Mouse (Mus musculus): ENCODE data around the gene Adcy9.

DNA sequence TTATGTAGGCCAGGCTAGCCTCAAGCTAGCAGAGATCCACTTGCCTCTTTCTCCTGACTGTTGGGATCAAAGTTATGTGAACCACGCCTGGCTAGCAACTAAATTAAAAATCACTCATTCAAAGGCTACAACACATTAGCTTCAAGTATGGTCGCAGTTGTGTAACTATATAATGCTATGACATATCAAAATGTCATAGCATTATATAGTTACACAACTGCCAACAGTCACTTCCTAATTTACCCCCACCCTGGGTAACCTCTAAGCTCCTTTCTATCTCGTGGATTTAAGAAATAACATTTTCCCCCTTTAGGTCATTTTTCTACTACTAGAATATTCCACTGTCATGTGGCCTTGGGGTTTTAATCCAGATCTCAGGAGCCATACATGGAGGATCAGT, 37.6 kb upstream of the Adcy9 start:
- TF ChIP-seq CTCF (conservative IDR thresholded peaks at IDR 0.05; ENCODE audit: low read length): no peak
- no peak for TF ChIP-seq NANOG (IDR thresholded peaks at IDR 0.05; ENCODE audit: borderline replicate concordance, low read length)
- no peak for TF ChIP-seq POU5F1 (IDR thresholded peaks at IDR 0.05; ENCODE audit: borderline replicate concordance, low read length)

All from E14TG2a.4 (cell line).